12 mouse cellular contexts compared by ENCODE assay signal in genomic region chr16:38012382-38012781, GRCm38 (mm10).
DNase-seq lines count a peak whose midpoint lies in the region; ATAC-seq lines count a peak whose summit lies in the region.
"Had no signal": no experiment of that assay in that cellular context is flagged by ENCODE, and none has a peak within 500 bp of the region (broad histone marks: within the 10 kb centered on the region; RNA-seq: fewer than 3 reads in every experiment).

No protein-coding gene starts in this region.

- DNase-seq in embryonic facial prominence, embryonic 14.5 days (ENCODE audit: low spot score): peak; percentile 42
- no peak for DNase-seq in embryonic facial prominence, embryonic 10.5 days (ENCODE audit: low spot score)
- peak; percentile 11 for DNase-seq in NIH3T3 (ENCODE audit: low read depth)
- no peak for DNase-seq in midbrain, embryonic 10.5 days (ENCODE audit: low spot score)
- DNase-seq in left cerebral cortex, adult 9 months (ENCODE audit: low spot score in 2 of 2): no peak
- DNase-seq: heart, postnatal 14 days; right cerebral cortex, adult 18-20 months; thymus, postnatal 36 days had no signal

- no peaks in the 10 kb centered on the region for H3K36me3 ChIP-seq in embryonic facial prominence, embryonic 14.5 days (ENCODE audit: control insufficient read depth, insufficient read depth, low read length)
- H3K36me3 ChIP-seq in embryonic facial prominence, embryonic 10.5 days (replicated peaks): no peaks in the 10 kb centered on the region
- no peaks in the 10 kb centered on the region for H3K36me3 ChIP-seq in intestine, embryonic 16.5 days (ENCODE audit: control insufficient read depth, insufficient read depth, low read length)
- H3K36me3 ChIP-seq in midbrain, embryonic 10.5 days: no peaks in the 10 kb centered on the region
- no peaks in the 10 kb centered on the region for H3K36me3 ChIP-seq in forebrain, embryonic 16.5 days (ENCODE audit: control insufficient read depth, insufficient read depth)
- H3K36me3 ChIP-seq: limb, embryonic 15.5 days had no signal

- no peak overlapping the region for H3K9ac ChIP-seq in embryonic facial prominence, embryonic 14.5 days (ENCODE audit: low read depth, low read length)
- H3K9ac ChIP-seq in intestine, embryonic 16.5 days (ENCODE audit: low read depth, low read length): no peak overlapping the region
- no peak overlapping the region for H3K9ac ChIP-seq in forebrain, embryonic 16.5 days (replicated peaks; ENCODE audit: low read depth, low read length)
- H3K9ac ChIP-seq: limb, embryonic 15.5 days had no signal

- no peak overlapping the region for H3K4me3 ChIP-seq in embryonic facial prominence, embryonic 14.5 days (ENCODE audit: low read depth, low read length)
- no peak overlapping the region for H3K4me3 ChIP-seq in embryonic facial prominence, embryonic 10.5 days
- H3K4me3 ChIP-seq in intestine, embryonic 16.5 days (ENCODE audit: low read length): no peak overlapping the region
- H3K4me3 ChIP-seq in midbrain, embryonic 10.5 days: no peak overlapping the region
- H3K4me3 ChIP-seq in forebrain, embryonic 16.5 days (replicated peaks; ENCODE audit: low read length): no peak overlapping the region
- H3K4me3 ChIP-seq: limb, embryonic 15.5 days had no signal

- no peaks in the 10 kb centered on the region for H3K27me3 ChIP-seq in embryonic facial prominence, embryonic 14.5 days (replicated peaks; ENCODE audit: control insufficient read depth, insufficient read depth, low read length)
- H3K27me3 ChIP-seq in embryonic facial prominence, embryonic 10.5 days (replicated peaks; ENCODE audit: low read depth, poor library complexity, severe bottlenecking): no peaks in the 10 kb centered on the region
- H3K27me3 ChIP-seq in intestine, embryonic 16.5 days (replicated peaks; ENCODE audit: control insufficient read depth, insufficient read depth, low read length): no peaks in the 10 kb centered on the region
- H3K27me3 ChIP-seq in midbrain, embryonic 10.5 days (ENCODE audit: low read depth, poor library complexity, severe bottlenecking): no peaks in the 10 kb centered on the region
- no peaks in the 10 kb centered on the region for H3K27me3 ChIP-seq in forebrain, embryonic 16.5 days (replicated peaks; ENCODE audit: control insufficient read depth, insufficient read depth, low read length)
- H3K27me3 ChIP-seq: limb, embryonic 15.5 days had no signal

- no peak overlapping the region for H3K27ac ChIP-seq in embryonic facial prominence, embryonic 14.5 days (replicated peaks; ENCODE audit: low read depth, low read length)
- H3K27ac ChIP-seq in embryonic facial prominence, embryonic 10.5 days (replicated peaks): no peak overlapping the region
- peak overlapping the region; percentile 58 for H3K27ac ChIP-seq in intestine, embryonic 16.5 days (ENCODE audit: low read length)
- no peak overlapping the region for H3K27ac ChIP-seq in midbrain, embryonic 10.5 days (replicated peaks)
- H3K27ac ChIP-seq in forebrain, embryonic 16.5 days (ENCODE audit: low read length): no peak overlapping the region
- H3K27ac ChIP-seq: limb, embryonic 15.5 days had no signal

- no peak; the same call in 1 of the 2 replicates for ATAC-seq in embryonic facial prominence, embryonic 14.5 days (ENCODE audit: low read depth)
- ATAC-seq in intestine, embryonic 16.5 days: peak; percentile 92
- ATAC-seq in megakaryocyte progenitor cell, adult 5-6 weeks (replicated peaks; ENCODE audit: poor library complexity): peak; percentile 68
- no peak for ATAC-seq in forebrain, embryonic 16.5 days

- H3K4me2 ChIP-seq in embryonic facial prominence, embryonic 14.5 days (ENCODE audit: low read depth, low read length): no peak overlapping the region
- H3K4me2 ChIP-seq in intestine, embryonic 16.5 days (ENCODE audit: low read depth, low read length): no peak overlapping the region
- no peak overlapping the region for H3K4me2 ChIP-seq in forebrain, embryonic 16.5 days (ENCODE audit: low read length)
- H3K4me2 ChIP-seq: limb, embryonic 15.5 days had no signal

- 54% methylated on average over 5 of the region's 5 CpGs for WGBS in embryonic facial prominence, embryonic 14.5 days
- WGBS in embryonic facial prominence, embryonic 10.5 days: 72% methylated on average over 5 of the region's 5 CpGs
- WGBS in intestine, embryonic 16.5 days: 42% methylated on average over 5 of the region's 5 CpGs
- 74% methylated on average over 5 of the region's 5 CpGs for WGBS in midbrain, embryonic 10.5 days
- WGBS in forebrain, embryonic 16.5 days: 72% methylated on average over 5 of the region's 5 CpGs

- no peaks in the 10 kb centered on the region for H3K9me3 ChIP-seq in embryonic facial prominence, embryonic 14.5 days (ENCODE audit: control insufficient read depth, low read length)
- H3K9me3 ChIP-seq in embryonic facial prominence, embryonic 10.5 days: no peaks in the 10 kb centered on the region
- no peaks in the 10 kb centered on the region for H3K9me3 ChIP-seq in intestine, embryonic 16.5 days (ENCODE audit: control insufficient read depth, low read length)
- no peaks in the 10 kb centered on the region for H3K9me3 ChIP-seq in midbrain, embryonic 10.5 days (replicated peaks)
- H3K9me3 ChIP-seq in forebrain, embryonic 16.5 days (ENCODE audit: control insufficient read depth, low read length): no peaks in the 10 kb centered on the region
- H3K9me3 ChIP-seq: limb, embryonic 15.5 days had no signal

- H3K4me1 ChIP-seq in embryonic facial prominence, embryonic 14.5 days (ENCODE audit: control insufficient read depth, insufficient read depth, low read length): no peaks in the 10 kb centered on the region
- no peaks in the 10 kb centered on the region for H3K4me1 ChIP-seq in embryonic facial prominence, embryonic 10.5 days
- H3K4me1 ChIP-seq in intestine, embryonic 16.5 days (ENCODE audit: control insufficient read depth, insufficient read depth, low read length): no peaks in the 10 kb centered on the region
- 0 out of 2 replicates have a peak, but pooled peaks cover under 1% of the 10 kb centered on the region for H3K4me1 ChIP-seq in midbrain, embryonic 10.5 days
- no peaks in the 10 kb centered on the region for H3K4me1 ChIP-seq in forebrain, embryonic 16.5 days (replicated peaks; ENCODE audit: control insufficient read depth, insufficient read depth, low read length)
- H3K4me1 ChIP-seq: limb, embryonic 15.5 days had no signal

Comparison
In these comparisons a context has a peak if more than half of its experiments do, and no peak if none do; other contexts are left out.
1. DNase-seq: peak in embryonic facial prominence, embryonic 14.5 days (single experiment) and NIH3T3 (single experiment); none in embryonic facial prominence, embryonic 10.5 days (single experiment), midbrain, embryonic 10.5 days (single experiment) and left cerebral cortex, adult 9 months (0 of 2).
2. ATAC-seq: peak in intestine, embryonic 16.5 days (single experiment) and megakaryocyte progenitor cell, adult 5-6 weeks (single experiment); none in embryonic facial prominence, embryonic 14.5 days (single experiment) and forebrain, embryonic 16.5 days (single experiment).